Mouse (Mus musculus) CH12.LX (cell line): Measurements from ENCODE around the gene 2310034C09Rik. TPM values are rescaled to one million over a fixed set of nuclear protein-coding genes. Genes with fewer than 3 reads are reported as not detected.
"Not testable (repeated sequence)": the region's sequence is repeated elsewhere in the genome, so short reads cannot be mapped to it uniquely, and the experiment has no call there.

ENCODE experiments used
- DNase-seq: peaks from one replicate; pipeline ENCODE4 v3.0.0-alpha.2; 2013; ENCODE audit errors: extremely low read depth
- H3K27ac ChIP-seq: 2 replicates; pipeline ENCODE4 v1.5.1; 2012; ENCODE audit warnings: low read depth, mild to moderate bottlenecking, control low read depth, moderate library complexity; ENCODE audit not compliant: insufficient read depth
- H3K27me3 ChIP-seq: replicated peaks from 2 replicates; pipeline ENCODE3; 2012; ENCODE audit warnings: inconsistent platforms
- H3K36me3 ChIP-seq, 2 experiments: replicated peaks in 1 of 2; 2 replicates each; pipeline versions ENCODE3 to v1.6.1; 2012; ENCODE audit warnings: inconsistent platforms in 1 of 2, low read length in 1 of 2, mild to moderate bottlenecking in 1 of 2, mixed read lengths in 1 of 2, moderate library complexity in 1 of 2; ENCODE audit not compliant: control insufficient read depth in 1 of 2, insufficient read depth in 1 of 2
- H3K4me1 ChIP-seq, 2 experiments: 2 replicates each; pipeline ENCODE4 v1.6.1; 2012; ENCODE audit warnings: inconsistent platforms in 1 of 2, moderate library complexity in 1 of 2; ENCODE audit not compliant: insufficient read depth in 2 of 2, control insufficient read depth in 1 of 2
- H3K4me2 ChIP-seq: 2 replicates; pipeline ENCODE4 v1.6.1; 2012; ENCODE audit warnings: low read depth, mild to moderate bottlenecking, control low read depth; ENCODE audit not compliant: poor library complexity, insufficient read depth, severe bottlenecking
- H3K4me3 ChIP-seq, 3 experiments: fragments of 150-350 bp in 1 of 3; sonication (generic) in 1 of 3; replicated peaks in 1 of 3; 2 replicates each; pipeline versions ENCODE3 to v1.5.1; 2011 to 2012; ENCODE audit warnings: low read depth in 2 of 3, low read length in 2 of 3, mild to moderate bottlenecking in 2 of 3, moderate library complexity in 2 of 3, control low read depth in 1 of 3, improper control_type of control experiment in 1 of 3, inconsistent platforms in 1 of 3, mixed read lengths in 1 of 3; ENCODE audit not compliant: poor library complexity in 1 of 3
- H3K79me2 ChIP-seq: replicated peaks from 2 replicates; pipeline ENCODE4 v1.6.1; 2012; ENCODE audit warnings: mild to moderate bottlenecking, moderate library complexity; ENCODE audit not compliant: control insufficient read depth, poor library complexity, insufficient read depth, severe bottlenecking; ENCODE audit errors: extremely low read depth
- H3K9ac ChIP-seq: 2 replicates; pipeline ENCODE4 v1.6.1; 2012; ENCODE audit warnings: low read depth, mild to moderate bottlenecking, control low read depth, moderate library complexity; ENCODE audit not compliant: insufficient read depth
- H3K9me3 ChIP-seq: replicated peaks from 2 replicates; pipeline ENCODE3; 2012; ENCODE audit warnings: low read length, inconsistent platforms, mixed read lengths
- CHD1 ChIP-seq: IDR thresholded peaks from 2 replicates; pipeline ENCODE4 v1.6.1; 2012; ENCODE audit warnings: low read depth, low read length, improper control_type of control experiment, inconsistent platforms
- CTCF ChIP-seq, 2 experiments: IDR thresholded peaks in 1 of 2; conservative IDR thresholded peaks in 1 of 2; 2 replicates each; pipeline ENCODE4 v1.5.1; 2011 to 2012; ENCODE audit warnings: low read depth in 2 of 2, low read length in 2 of 2, improper control_type of control experiment in 1 of 2, inconsistent platforms in 1 of 2, mild to moderate bottlenecking in 1 of 2, moderate library complexity in 1 of 2
- E2F4 ChIP-seq: IDR thresholded peaks from 2 replicates; pipeline ENCODE4 v1.6.1; 2011; ENCODE audit warnings: low read depth, low read length, improper control_type of control experiment; ENCODE audit not compliant: insufficient replicate concordance
- ELF1 ChIP-seq: IDR thresholded peaks from 2 replicates; pipeline ENCODE4 v1.6.1; 2014; ENCODE audit warnings: low read depth, mild to moderate bottlenecking, inconsistent platforms, low read length, improper control_type of control experiment
- EP300 ChIP-seq: IDR thresholded peaks from 2 replicates; pipeline ENCODE4 v1.6.1; 2011; ENCODE audit warnings: low read length, improper control_type of control experiment
- ETS1 ChIP-seq: conservative IDR thresholded peaks from 2 replicates; pipeline ENCODE4 v1.6.1; 2012; ENCODE audit warnings: low read depth, mild to moderate bottlenecking, inconsistent platforms, low read length, improper control_type of control experiment, moderate library complexity
- IRF4 ChIP-seq: IDR thresholded peaks from 2 replicates; pipeline ENCODE4 v1.6.1; 2014; ENCODE audit warnings: low read depth, mild to moderate bottlenecking, inconsistent platforms, low read length, improper control_type of control experiment
- JUN ChIP-seq: IDR thresholded peaks from 2 replicates; pipeline ENCODE4 v1.6.1; 2011; ENCODE audit warnings: low read depth, mild to moderate bottlenecking, low read length, improper control_type of control experiment, moderate library complexity; ENCODE audit not compliant: insufficient read depth
- KAT2A ChIP-seq: IDR thresholded peaks from 2 replicates; pipeline ENCODE4 v1.6.1; 2012; ENCODE audit warnings: low read length, improper control_type of control experiment, inconsistent platforms; ENCODE audit not compliant: insufficient replicate concordance
- MAX ChIP-seq: IDR thresholded peaks from 2 replicates; pipeline ENCODE4 v1.6.1; 2011; ENCODE audit warnings: low read length, improper control_type of control experiment
- MEF2A ChIP-seq: IDR thresholded peaks from 2 replicates; pipeline ENCODE4 v1.6.1; 2014; ENCODE audit warnings: low read depth, mild to moderate bottlenecking, inconsistent platforms, low read length, improper control_type of control experiment, borderline replicate concordance
- MXI1 ChIP-seq: IDR thresholded peaks from 2 replicates; pipeline ENCODE4 v1.6.1; 2011; ENCODE audit warnings: mild to moderate bottlenecking, low read depth, low read length, improper control_type of control experiment
- PAX5 ChIP-seq: IDR thresholded peaks from 2 replicates; pipeline ENCODE4 v1.6.1; 2012; ENCODE audit warnings: low read length, inconsistent platforms, mixed read lengths
- POLR2A ChIP-seq: IDR thresholded peaks from 2 replicates; pipeline ENCODE4 v1.6.1; 2011; ENCODE audit warnings: low read depth, mild to moderate bottlenecking, improper control_type of control experiment, low read length
- POLR2AphosphoS2 ChIP-seq: IDR thresholded peaks from 2 replicates; pipeline ENCODE4 v1.6.1; 2011; ENCODE audit warnings: low read depth, low read length, improper control_type of control experiment
- RAD21 ChIP-seq: IDR thresholded peaks from 2 replicates; pipeline ENCODE4 v1.6.1; 2011; ENCODE audit warnings: low read depth, mild to moderate bottlenecking, low read length, improper control_type of control experiment, moderate library complexity
- SIN3A ChIP-seq: IDR thresholded peaks from 2 replicates; pipeline ENCODE4 v1.6.1; 2012; ENCODE audit warnings: low read length, improper control_type of control experiment, inconsistent platforms
- SMC3 ChIP-seq: IDR thresholded peaks from 2 replicates; pipeline ENCODE4 v1.6.1; 2011; ENCODE audit warnings: low read depth, low read length, improper control_type of control experiment
- TBP ChIP-seq: conservative IDR thresholded peaks from 2 replicates; pipeline ENCODE4 v1.6.1; 2011; ENCODE audit warnings: low read depth, low read length, improper control_type of control experiment
- ZC3H11A ChIP-seq: IDR thresholded peaks from 2 replicates; pipeline ENCODE4 v1.6.1; 2012; ENCODE audit warnings: low read depth, mild to moderate bottlenecking, inconsistent platforms, low read length, improper control_type of control experiment
- ZKSCAN1 ChIP-seq: IDR thresholded peaks from 2 replicates; pipeline ENCODE4 v1.6.1; 2012; ENCODE audit warnings: low read depth, inconsistent platforms, low read length, improper control_type of control experiment, borderline replicate concordance
- ZNF384 ChIP-seq: IDR thresholded peaks from 2 replicates; pipeline ENCODE4 v1.6.1; 2012; ENCODE audit warnings: low read depth, low read length, improper control_type of control experiment, inconsistent platforms
- dilution Hi-C: fragments of 300-500 bp; cut with MboI; formaldehyde crosslinking; loops from 2 replicates; pipeline ENCODE4 v1.14.3; 2020; ENCODE audit warnings: low sequenced_read_pairs; ENCODE audit not compliant: extremely low pct_unique_long_range_greater_than_20kb, extremely low pct_ligation_motif_present
- in situ Hi-C: fragments of 300-500 bp; cut with MboI; formaldehyde crosslinking; loops from 3 replicates; pipeline ENCODE4 v1.14.3; 2019; ENCODE audit warnings: low sequenced_read_pairs, low pct_ligation_motif_present, low pct_unique_long_range_greater_than_20kb, mixed read lengths
- polyA plus RNA-seq: library from polyadenylated mRNA; unstranded; fragments of >175 nt; gene quantifications from 2 replicates; pipeline ENCODE4 v1.2.1, GENCODE M21; 2012; ENCODE audit warnings: low read depth; ENCODE audit not compliant: insufficient read length
- total RNA-seq, 2 experiments: library from RNA; depleted of rRNA; stranded (reverse); fragments of 300-350 nt in 1 of 2; fragments of >200 nt in 1 of 2; gene quantifications; 2 replicates each; pipeline ENCODE4 v1.2.3; 2012 to 2014

Gene 2310034C09Rik
- total and polyA plus RNA-seq, 3 experiments = not detected

- no peak overlapping the region for H3K4me2 ChIP-seq
- no peaks in the 10 kb centered on the region for H3K79me2 ChIP-seq
- dilution Hi-C loops (no loop called here), in situ Hi-C loops (no loop called here)
- no peak for DNase-seq
- peaks cover 48% of the 10 kb centered on the region for H3K9me3 ChIP-seq
- no peaks in the 10 kb centered on the region for H3K4me1 ChIP-seq
- H3K9ac ChIP-seq = no peak overlapping the region
- H3K27me3 ChIP-seq = no peaks in the 10 kb centered on the region
- H3K36me3 ChIP-seq = no peaks in the 10 kb centered on the region
- TF ChIP-seq ZC3H11A (no peak), MXI1 (no peak), EP300 (no peak), RAD21 (no peak), ZKSCAN1 (no peak), POLR2AphosphoS2 (no peak), JUN (no peak), CTCF (conservative IDR thresholded peaks at IDR 0.05 in 1 of 2, IDR thresholded peaks at IDR 0.05 in 1 of 2; ENCODE audit: low read depth in 2 of 2, low read length in 2 of 2) (no peak), CHD1 (no peak), ZNF384 (no peak)
- no peak overlapping the region for H3K4me3 ChIP-seq
- no peak overlapping the region for H3K27ac ChIP-seq
Measured at GRCm38 (mm10) chr16:88747943-88748342, 10.7 kb upstream of the 2310034C09Rik start.

GRCm38 (mm10) chr16:88751535-88751934 lies 7.1 kb upstream of the 2310034C09Rik start, which contains the start of gene Krtap13:
Gene Krtap13, minus strand, starts transcription at chr16:88751635.
- H3K27me3 ChIP-seq, H3K79me2 ChIP-seq, H3K36me3 ChIP-seq, H3K4me2 ChIP-seq, DNase-seq, H3K4me3 ChIP-seq, dilution Hi-C loops, H3K27ac ChIP-seq, in situ Hi-C loops, H3K9ac ChIP-seq, H3K4me1 ChIP-seq: not testable (repeated sequence)
- H3K9me3 ChIP-seq = peaks cover 38% of the 10 kb centered on the region

GRCm38 (mm10) chr16:88774106-88774505 lies 15.5 kb downstream of the 2310034C09Rik start, which contains the start of gene 2310057N15Rik:
Gene 2310057N15Rik, minus strand, starts transcription at chr16:88774206.
- DNase-seq = no peak
- TF ChIP-seq ZKSCAN1 (no peak), ELF1 (no peak), CHD1 (no peak), IRF4 (no peak), KAT2A (no peak), PAX5 (no peak), TBP (no peak), POLR2A (no peak), ZNF384 (no peak), MAX (no peak), JUN (no peak), ETS1 (no peak), MXI1 (no peak), E2F4 (no peak), POLR2AphosphoS2 (no peak), MEF2A (no peak), SMC3 (no peak), SIN3A (no peak)
- Histone ChIP-seq H3K36me3 (no peaks in the 10 kb centered on the region), H3K27ac (no peak within 1 kb of the TSS), H3K9me3 (peaks cover 39% of the 10 kb centered on the region), H3K27me3 (no peaks in the 10 kb centered on the region), H3K4me2 (no peak within 1 kb of the TSS), H3K4me3 (no peak within 1 kb of the TSS), H3K79me2 (no peaks in the 10 kb centered on the region), H3K9ac (no peak within 1 kb of the TSS), H3K4me1 (no peaks in the 10 kb centered on the region)
- dilution Hi-C loops (no loop called here), in situ Hi-C loops (no loop called here)
